Mouse (Mus musculus): ENCODE data around the gene Tecta. TPM values are rescaled to one million over a fixed set of nuclear protein-coding genes. Genes with fewer than 3 reads are reported as not detected.

Tecta gene
- polyA plus RNA-seq, 1 experiment: not detected

DNA sequence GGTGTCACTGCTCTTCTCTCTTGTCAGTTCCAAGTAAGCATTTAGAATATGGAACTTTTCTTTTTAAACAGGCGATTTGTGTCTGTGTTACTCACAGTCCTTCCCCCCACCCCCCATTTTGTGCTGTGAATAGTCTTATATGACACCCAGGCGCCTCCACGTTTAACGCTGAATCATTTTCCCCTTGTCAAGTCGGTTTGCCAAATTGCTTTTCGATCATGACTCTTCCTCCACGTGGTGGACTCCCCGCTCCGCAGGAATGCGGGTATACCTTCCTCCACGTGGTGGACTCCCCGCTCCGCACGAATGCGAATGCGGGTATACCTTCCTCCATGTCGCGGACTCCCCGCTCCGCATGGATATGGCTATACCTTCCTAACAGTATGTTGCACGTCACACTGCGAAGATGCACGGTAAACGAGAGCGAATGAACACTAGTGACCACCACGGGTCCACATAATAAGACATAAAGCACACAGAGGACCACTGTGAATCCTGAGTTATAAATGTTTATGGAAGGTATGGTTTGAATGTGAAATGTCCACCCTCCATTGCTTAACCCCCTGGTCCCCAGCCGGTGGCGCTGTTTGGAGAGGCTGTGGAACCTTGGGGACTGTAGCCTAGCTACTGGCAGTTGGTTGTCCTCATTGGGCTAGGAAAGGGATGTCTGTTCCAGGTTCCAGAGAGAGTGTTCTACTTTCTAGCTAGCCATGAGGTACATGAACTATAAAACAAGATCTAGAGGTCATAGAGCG, 74.9 kb downstream of the Tecta start:
- no peak for TF ChIP-seq CTCF (IDR thresholded peaks at IDR 0.05; ENCODE audit: control insufficient read depth, insufficient read depth, low read length)
- no peak for TF ChIP-seq POLR2A (IDR thresholded peaks at IDR 0.05; ENCODE audit: borderline replicate concordance, control insufficient read depth, low read depth, low read length)
- Histone ChIP-seq H3K4me1 (ENCODE audit: control insufficient read depth, insufficient read depth, low read length) (no peaks in the 10 kb centered on the region), H3K27ac (ENCODE audit: control insufficient read depth, insufficient read depth, low read depth, low read length, poor library complexity) (no peak overlapping the region), H3K4me3 (replicated peaks; ENCODE audit: control insufficient read depth, low read depth, low read length) (no peak overlapping the region)
- WGBS: 48% methylated on average over 29 of the region's 29 CpGs

DNA sequence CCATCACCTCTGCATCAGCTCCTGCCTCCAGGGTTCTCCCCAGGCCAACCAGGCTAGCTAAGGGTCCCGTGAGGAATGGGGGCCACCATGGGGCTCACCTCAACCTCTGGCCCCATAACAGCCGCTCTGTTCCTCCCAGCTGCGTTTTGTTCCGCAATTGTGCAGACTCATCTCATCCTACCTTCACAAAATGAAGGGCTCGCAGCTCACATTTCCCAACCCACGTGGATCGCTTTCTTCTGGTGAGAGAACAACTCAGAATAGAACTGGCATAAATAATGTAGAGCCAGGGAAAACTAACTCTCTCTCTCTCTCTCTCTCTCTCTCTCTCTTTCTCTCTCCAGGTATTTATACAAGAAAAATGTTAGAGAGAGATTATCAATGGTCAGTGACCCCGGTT, 76.5 kb downstream of the Tecta start:
- no peak for TF ChIP-seq CTCF (IDR thresholded peaks at IDR 0.05; ENCODE audit: control insufficient read depth, insufficient read depth, low read length)
- Histone ChIP-seq H3K27ac (ENCODE audit: control insufficient read depth, insufficient read depth, low read depth, low read length, poor library complexity) (no peak overlapping the region), H3K4me1 (ENCODE audit: control insufficient read depth, insufficient read depth, low read length) (no peaks in the 10 kb centered on the region), H3K4me3 (replicated peaks; ENCODE audit: control insufficient read depth, low read depth, low read length) (no peak overlapping the region)
- WGBS: 86% methylated on average over 8 of the region's 8 CpGs

DNA sequence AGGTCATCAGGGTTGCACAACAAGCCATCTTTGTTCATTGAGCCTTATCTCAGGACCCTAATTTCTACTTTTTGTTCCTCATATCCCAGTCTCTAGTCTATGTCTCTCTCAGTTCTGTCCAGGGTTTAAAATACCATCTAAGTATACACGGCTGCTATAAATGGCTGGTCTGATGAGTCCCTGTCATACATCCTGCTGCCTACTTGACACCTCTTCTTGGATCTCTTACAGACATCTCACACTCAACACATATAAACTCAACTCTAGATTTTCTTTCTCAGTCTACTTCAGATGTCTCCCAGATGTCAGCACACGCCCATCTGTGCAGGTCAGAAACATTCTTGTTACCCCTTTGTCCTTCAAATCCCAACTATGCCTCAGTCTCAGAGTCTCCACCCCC, 78.3 kb downstream of the Tecta start:
- WGBS: 76% methylated on average over 2 of the region's 2 CpGs
- no peak overlapping the region for H3K4me3 ChIP-seq (replicated peaks; ENCODE audit: control insufficient read depth, low read depth, low read length)
- no peaks in the 10 kb centered on the region for H3K4me1 ChIP-seq (ENCODE audit: control insufficient read depth, insufficient read depth, low read length)
- no peak overlapping the region for H3K27ac ChIP-seq (ENCODE audit: control insufficient read depth, insufficient read depth, low read depth, low read length, poor library complexity)
- no peak for TF ChIP-seq CTCF (IDR thresholded peaks at IDR 0.05; ENCODE audit: control insufficient read depth, insufficient read depth, low read length)
- no peak for TF ChIP-seq POLR2A (IDR thresholded peaks at IDR 0.05; ENCODE audit: borderline replicate concordance, control insufficient read depth, low read depth, low read length)

DNA sequence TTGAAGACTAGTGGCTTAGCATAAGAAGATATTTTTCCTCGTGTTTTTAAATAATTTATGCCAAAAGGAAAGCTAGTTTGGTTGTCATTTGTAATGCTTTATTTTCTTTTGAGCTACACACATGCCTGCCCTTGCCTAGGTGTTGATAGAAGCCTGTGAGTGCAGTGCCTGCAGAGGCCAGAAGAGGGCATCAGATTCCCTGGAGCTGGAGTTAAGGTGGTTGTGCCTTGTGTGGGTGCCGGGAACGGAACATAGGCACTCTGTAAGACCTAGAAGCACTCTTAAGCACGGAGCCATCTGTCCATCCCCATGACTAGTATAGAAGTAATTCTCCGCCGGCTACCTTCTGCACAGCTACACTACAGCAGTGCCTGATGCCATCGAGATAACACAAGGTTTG, 79.1 kb downstream of the Tecta start:
- no peak overlapping the region for H3K27ac ChIP-seq (ENCODE audit: control insufficient read depth, insufficient read depth, low read depth, low read length, poor library complexity)
- WGBS: 78% methylated on average over 7 of the region's 7 CpGs
- peaks cover 1% of the 10 kb centered on the region for H3K4me1 ChIP-seq (ENCODE audit: control insufficient read depth, insufficient read depth, low read length)
- no peak overlapping the region for H3K4me3 ChIP-seq (replicated peaks; ENCODE audit: control insufficient read depth, low read depth, low read length)
- TF ChIP-seq POLR2A (IDR thresholded peaks at IDR 0.05; ENCODE audit: borderline replicate concordance, control insufficient read depth, low read depth, low read length): no peak
- no peak for TF ChIP-seq CTCF (IDR thresholded peaks at IDR 0.05; ENCODE audit: control insufficient read depth, insufficient read depth, low read length)

DNA sequence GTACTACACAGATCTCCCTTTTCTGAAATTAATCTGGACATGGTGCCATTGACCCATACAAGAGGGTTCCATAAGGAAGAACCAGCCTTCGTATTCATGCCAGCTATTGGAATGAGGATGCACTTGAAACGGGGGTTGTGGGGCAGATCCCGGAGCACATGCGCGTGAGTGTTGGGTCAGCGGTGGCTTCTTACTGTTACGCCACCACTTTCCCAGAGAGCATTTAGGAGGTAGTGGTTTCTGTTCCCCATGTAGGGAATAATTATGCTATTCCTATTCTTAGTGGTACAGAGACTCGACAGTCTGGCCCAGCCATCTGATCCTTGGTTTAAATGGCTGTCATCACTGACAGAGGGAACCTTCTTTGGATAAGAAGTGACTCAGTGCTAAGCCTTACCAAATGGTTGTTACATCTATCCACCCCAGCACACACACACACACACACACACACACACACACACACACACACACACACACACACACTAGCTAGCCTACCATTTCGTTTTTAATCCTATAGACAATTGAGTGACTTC, 81.2 kb downstream of the Tecta start:
- no peak overlapping the region for H3K4me3 ChIP-seq (replicated peaks; ENCODE audit: control insufficient read depth, low read depth, low read length)
- no peak overlapping the region for H3K27ac ChIP-seq (ENCODE audit: control insufficient read depth, insufficient read depth, low read depth, low read length, poor library complexity)
- 51% methylated on average over 9 of the region's 9 CpGs for WGBS
- TF ChIP-seq CTCF (IDR thresholded peaks at IDR 0.05; ENCODE audit: control insufficient read depth, insufficient read depth, low read length): no peak
- H3K4me1 ChIP-seq (ENCODE audit: control insufficient read depth, insufficient read depth, low read length): peaks cover 2% of the 10 kb centered on the region

DNA sequence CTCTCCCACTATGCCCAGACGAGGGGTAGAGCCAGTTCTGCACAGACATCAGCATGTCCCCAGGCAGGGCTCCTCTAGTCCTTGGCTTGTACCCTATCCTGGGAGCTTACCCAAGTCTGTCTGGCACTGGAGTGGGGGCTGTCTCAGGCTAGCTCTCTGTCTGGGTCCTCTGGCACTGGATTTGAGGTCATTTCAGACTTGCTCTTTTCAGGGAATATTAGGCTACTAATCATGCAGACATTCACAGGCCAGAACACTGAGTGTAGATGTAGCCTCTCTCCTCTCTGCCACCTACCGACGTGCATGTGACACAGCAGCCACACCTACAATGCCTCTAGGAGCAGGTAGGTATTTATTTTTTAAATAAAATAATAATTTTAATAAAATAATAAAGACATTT, 82.4 kb downstream of the Tecta start:
- no peak overlapping the region for H3K27ac ChIP-seq (ENCODE audit: control insufficient read depth, insufficient read depth, low read depth, low read length, poor library complexity)
- H3K4me1 ChIP-seq (ENCODE audit: control insufficient read depth, insufficient read depth, low read length): peaks cover 2% of the 10 kb centered on the region
- WGBS: 57% methylated on average over 3 of the region's 3 CpGs
- H3K4me3 ChIP-seq (replicated peaks; ENCODE audit: control insufficient read depth, low read depth, low read length): no peak overlapping the region
- TF ChIP-seq CTCF (IDR thresholded peaks at IDR 0.05; ENCODE audit: control insufficient read depth, insufficient read depth, low read length): no peak
- TF ChIP-seq POLR2A (IDR thresholded peaks at IDR 0.05; ENCODE audit: borderline replicate concordance, control insufficient read depth, low read depth, low read length): no peak

DNA sequence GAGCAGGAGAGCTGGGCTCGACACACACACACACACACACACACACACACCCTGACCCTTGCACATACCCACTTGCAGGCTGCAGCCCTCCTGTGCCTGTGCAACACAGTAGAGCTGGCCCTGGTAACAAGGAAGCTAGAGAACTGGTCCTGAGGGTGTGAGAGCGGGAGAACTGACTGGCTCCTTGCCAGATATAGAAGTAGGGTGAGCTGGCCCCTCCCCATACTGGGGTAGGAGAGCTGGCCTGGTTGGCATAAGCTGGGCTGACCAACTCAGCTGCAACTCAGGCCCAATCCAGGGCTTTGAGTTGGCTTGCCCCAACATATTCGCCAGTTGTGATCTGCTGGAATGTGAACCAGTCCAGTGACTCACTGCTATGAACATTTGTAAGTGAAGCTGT, 83.9 kb downstream of the Tecta start:
- 45% methylated on average over 3 of the region's 3 CpGs for WGBS
- Histone ChIP-seq H3K4me1 (ENCODE audit: control insufficient read depth, insufficient read depth, low read length) (peaks cover 2% of the 10 kb centered on the region), H3K4me3 (replicated peaks; ENCODE audit: control insufficient read depth, low read depth, low read length) (no peak overlapping the region), H3K27ac (ENCODE audit: control insufficient read depth, insufficient read depth, low read depth, low read length, poor library complexity) (no peak overlapping the region)
- TF ChIP-seq CTCF (IDR thresholded peaks at IDR 0.05; ENCODE audit: control insufficient read depth, insufficient read depth, low read length) (no peak), POLR2A (IDR thresholded peaks at IDR 0.05; ENCODE audit: borderline replicate concordance, control insufficient read depth, low read depth, low read length) (no peak)

DNA sequence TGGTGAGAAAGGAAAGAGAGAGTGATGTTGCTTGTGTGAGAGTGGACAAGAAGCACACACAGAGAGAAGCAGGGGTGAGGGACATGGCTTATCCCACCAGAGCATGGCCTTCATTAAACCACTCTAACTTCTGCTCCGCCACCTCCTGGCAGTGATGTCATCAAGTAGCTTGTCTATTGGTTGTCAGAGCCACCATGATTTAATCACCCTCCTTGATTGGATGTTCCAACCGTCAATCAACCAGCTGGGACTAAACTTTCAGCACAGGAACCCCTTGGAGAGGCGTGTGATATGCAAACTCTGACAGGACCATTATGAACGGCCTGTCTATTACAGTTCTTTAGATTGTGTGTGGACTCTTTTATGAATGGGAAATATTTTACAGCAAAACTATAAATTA, 84.8 kb downstream of the Tecta start:
- TF ChIP-seq CTCF (IDR thresholded peaks at IDR 0.05; ENCODE audit: control insufficient read depth, insufficient read depth, low read length) (no peak), POLR2A (IDR thresholded peaks at IDR 0.05; ENCODE audit: borderline replicate concordance, control insufficient read depth, low read depth, low read length) (no peak)
- WGBS: 43% methylated on average over 4 of the region's 4 CpGs
- peak overlapping the region; percentile 58; the same call in 1 of the 2 replicates for H3K27ac ChIP-seq (ENCODE audit: control insufficient read depth, insufficient read depth, low read depth, low read length, poor library complexity)
- H3K4me3 ChIP-seq (replicated peaks; ENCODE audit: control insufficient read depth, low read depth, low read length): no peak overlapping the region
- peaks cover 2% of the 10 kb centered on the region for H3K4me1 ChIP-seq (ENCODE audit: control insufficient read depth, insufficient read depth, low read length)

DNA sequence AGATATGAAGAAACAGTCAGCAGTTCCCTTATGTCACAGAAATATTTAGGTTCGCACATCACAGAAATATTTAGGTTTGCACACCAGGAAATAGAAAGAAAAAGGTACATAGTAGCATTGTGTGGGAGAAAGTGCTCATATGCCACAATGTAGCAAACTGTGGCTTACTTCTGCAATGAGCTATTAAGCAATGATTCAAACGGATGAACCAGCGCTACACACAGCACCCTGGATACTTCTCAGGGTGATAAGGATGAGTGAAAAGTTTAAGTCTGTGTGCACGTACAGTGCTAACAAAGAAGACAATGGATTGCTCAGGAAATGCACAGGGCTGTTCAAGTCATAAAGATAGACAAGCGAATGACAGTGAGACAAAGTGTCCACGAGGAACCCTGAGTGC, 85.3 kb downstream of the Tecta start:
- H3K4me3 ChIP-seq (replicated peaks; ENCODE audit: control insufficient read depth, low read depth, low read length): no peak overlapping the region
- H3K27ac ChIP-seq (ENCODE audit: control insufficient read depth, insufficient read depth, low read depth, low read length, poor library complexity): peak overlapping the region; percentile 58; the same call in 1 of the 2 replicates
- peaks cover 2% of the 10 kb centered on the region for H3K4me1 ChIP-seq (ENCODE audit: control insufficient read depth, insufficient read depth, low read length)

More for the DNA sequence above, 85.3 kb downstream of the Tecta start:
- TF ChIP-seq CTCF (IDR thresholded peaks at IDR 0.05; ENCODE audit: control insufficient read depth, insufficient read depth, low read length): no peak
- TF ChIP-seq POLR2A (IDR thresholded peaks at IDR 0.05; ENCODE audit: borderline replicate concordance, control insufficient read depth, low read depth, low read length): no peak
- 28% methylated on average over 6 of the region's 6 CpGs for WGBS
